Mouse (Mus musculus): ENCODE measurements around the gene Ifi203. TPM values are rescaled to one million over a fixed set of nuclear protein-coding genes. Genes with fewer than 3 reads are reported as not detected.
"Not testable (repeated sequence)": the region's sequence is repeated elsewhere in the genome, so short reads cannot be mapped to it uniquely, and the experiment has no call there.

Gene Ifi203
- total RNA-seq, 1 experiment from 2014 or later = 10.1 TPM

DNA sequence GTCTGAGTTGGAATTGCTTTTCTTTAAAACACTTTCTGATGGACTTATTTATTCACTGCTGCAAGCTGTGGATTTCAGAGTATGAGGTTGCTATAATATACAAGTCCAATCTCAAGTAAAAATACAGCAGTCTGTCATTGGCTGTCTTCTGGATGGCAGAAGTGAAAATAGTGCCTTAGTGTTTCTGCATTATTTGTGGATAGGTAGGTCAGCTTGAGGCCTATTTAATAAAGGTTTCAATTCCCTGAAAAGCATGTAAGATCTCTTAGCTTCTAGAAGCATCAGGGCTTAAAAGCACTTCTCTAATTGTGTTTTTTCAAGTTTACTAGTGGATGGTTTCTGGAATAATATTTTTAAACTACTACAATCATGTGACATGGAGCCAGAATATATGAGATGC, 52.7 kb downstream of the Ifi203 start:
- DNase-seq = not testable (repeated sequence)

DNA sequence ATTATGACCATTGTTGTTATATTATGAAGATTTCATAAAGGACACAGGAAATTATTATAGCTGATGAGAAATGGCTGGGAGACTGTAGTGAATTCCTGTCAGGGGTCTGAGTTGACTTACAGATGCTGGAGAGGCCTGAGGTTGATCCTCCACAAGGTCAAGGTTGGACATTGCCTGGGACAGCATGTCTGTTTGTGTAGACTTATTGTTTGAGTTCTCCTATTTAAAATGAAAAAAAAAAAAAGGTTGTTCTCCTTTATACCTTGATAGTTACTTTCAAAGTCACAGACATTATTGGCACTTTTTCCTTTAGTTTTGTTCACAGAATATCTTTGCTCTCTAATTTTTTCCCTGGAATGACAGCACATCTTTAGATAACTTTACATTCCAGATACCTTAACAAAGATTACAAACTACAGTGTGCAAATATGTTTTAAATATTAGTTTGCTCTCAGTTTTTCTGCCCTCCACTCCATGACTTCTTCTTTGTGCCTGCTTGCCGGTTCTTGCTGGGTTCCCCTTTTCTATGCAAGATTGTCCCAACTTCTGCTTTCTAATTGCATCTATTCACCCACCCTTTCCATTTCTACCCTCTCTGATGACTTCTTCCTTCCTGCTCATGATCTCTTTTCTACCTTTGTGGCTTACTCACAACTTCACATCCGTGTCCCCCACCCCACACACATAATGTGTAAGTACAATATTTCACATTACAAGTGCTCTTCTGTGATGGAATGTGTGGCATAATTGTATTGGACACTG, 55.3 kb downstream of the Ifi203 start:
- not testable (repeated sequence) for DNase-seq

DNA sequence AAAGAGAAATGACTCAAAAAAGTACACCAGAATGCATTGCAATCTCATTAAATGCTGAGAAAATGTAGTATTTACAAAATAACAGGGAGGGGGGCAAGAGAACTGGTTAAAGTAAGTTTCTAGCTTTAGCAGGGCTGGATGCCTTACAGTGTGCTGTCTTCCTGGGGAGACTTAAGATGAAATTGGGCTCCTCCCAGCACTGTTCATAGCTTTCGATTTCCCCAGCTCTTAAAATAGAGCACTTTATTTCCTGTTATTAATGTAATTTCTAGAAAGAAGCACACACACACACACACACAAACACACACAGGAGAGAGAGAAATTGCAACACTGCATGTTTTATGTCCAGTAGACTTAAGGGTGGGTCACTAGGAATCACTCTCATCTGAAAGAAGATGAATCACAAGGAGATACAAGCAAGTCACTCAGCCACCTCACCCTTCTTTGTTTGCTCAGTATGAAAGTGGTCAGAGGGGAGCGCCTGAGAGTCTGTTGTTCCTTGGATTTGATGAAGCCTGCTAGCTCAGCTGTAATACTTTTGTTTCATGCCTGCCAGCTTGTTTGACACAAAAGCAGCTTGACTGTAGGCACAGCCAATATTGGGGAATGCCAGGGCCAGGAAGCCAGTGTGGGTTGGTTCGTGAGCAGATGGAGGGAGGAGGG, 62.3 kb downstream of the Ifi203 start:
- DNase-seq = peak; percentile 3

DNA sequence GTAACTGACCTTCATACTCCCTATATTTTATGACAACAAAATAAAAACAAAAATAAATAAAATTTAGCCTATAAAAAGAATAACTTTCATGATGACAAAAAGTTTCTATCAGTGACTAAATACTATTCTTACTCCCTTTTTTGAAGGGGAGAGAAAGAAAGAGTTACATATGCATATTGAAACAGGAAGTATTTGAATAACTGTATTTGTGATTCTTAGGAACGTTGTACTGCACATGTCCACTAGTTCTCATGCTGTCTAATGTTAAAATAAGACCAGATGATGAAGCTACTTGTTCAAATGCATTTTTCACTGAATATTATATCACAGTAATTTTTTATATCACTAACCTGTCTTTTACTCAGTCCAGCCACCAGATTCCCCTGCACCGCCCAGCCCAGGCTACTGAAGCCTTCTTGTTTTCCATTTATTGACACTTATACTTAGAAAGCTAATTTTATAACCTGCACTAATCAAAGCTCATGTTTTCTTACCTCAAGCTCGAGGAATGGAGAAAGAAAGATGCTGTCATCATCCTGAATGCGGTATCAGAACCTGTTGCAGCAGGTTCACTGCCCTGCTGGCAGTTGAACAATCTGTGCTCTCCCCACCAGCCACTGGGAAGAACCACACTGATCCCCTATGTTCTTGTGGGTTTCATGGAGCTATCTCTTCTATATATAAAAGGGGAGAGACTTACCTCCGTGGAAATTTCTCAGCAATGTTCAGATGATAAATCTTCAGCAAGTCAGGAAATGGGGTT, 63.1 kb downstream of the Ifi203 start:
- not testable (repeated sequence) for DNase-seq

DNA sequence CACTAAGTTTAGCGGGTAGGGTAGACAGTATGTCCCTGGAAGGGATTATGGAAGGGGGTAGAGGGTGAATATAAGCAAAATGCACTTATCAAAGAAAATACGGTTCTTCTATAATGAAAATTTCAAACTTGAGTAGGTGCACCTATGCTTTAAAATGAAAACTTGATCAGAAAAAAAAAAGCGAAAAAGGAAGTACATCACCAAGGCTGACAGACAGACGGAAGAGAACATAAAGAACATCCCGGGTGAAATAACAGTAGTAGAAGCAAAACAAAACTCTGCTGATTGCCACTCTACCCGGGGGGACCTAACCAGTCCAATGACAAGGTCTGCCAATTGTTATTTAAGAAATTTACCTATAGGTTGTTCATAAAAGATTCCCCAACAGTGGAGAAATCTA, 64.2 kb downstream of the Ifi203 start:
- not testable (repeated sequence) for DNase-seq

DNA sequence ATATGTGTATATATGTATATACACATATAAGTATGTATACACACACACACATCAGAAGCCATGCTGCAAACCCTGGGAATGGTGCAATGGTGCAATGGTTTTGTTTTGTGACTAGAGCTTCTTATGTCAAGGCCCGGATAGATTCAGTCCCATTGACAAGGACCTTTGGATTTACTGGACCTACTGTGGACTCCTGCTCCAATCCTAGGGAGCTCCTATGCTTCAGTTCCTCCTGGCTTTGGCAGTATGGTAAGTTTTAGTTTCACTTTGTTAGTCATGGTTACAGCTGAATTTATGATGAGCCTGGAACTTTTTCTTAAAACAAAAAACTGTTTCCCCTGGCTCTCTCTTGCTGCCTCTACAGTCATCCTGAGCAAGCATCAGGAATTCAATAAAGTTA, 65.3 kb downstream of the Ifi203 start:
- DNase-seq = not testable (repeated sequence)

Other genes with a start within 250 kb of the Ifi203 start
- 3.6 and 6.6 TPM in 2 replicates for gene Ifi207, start 200.9 kb downstream of the Ifi203 start, total RNA-seq (2021)
- gene Ifi204, start 175.7 kb downstream of the Ifi203 start, total RNA-seq (2021) = 3.6 and 6.3 TPM in 2 replicates
- 2.1 and 2.7 TPM in 2 replicates for gene Ifi211, start 29.6 kb downstream of the Ifi203 start, total RNA-seq (2021)
- gene Mndal, start 181 bp downstream of the Ifi203 start, total RNA-seq (2021) = 11.5 and 27.3 TPM in 2 replicates
- not detected in 2 replicates for gene Ifi202b, start 40.1 kb upstream of the Ifi203 start, total RNA-seq (2021)
- 2.6 and 6.6 TPM in 2 replicates for gene Ifi205, start 89.1 kb upstream of the Ifi203 start, total RNA-seq (2021)
- not detected in 2 replicates for gene Olfr433, start 98.0 kb upstream of the Ifi203 start, total RNA-seq (2021)
- not detected in 2 replicates for gene Olfr432, start 106.5 kb upstream of the Ifi203 start, total RNA-seq (2021)
- gene Olfr430, start 123.9 kb upstream of the Ifi203 start, total RNA-seq (2021) = not detected in 2 replicates
- not detected in 2 replicates for gene Olfr429, start 141.7 kb upstream of the Ifi203 start, total RNA-seq (2021)
- not detected in 2 replicates for gene Olfr427, start 154.2 kb upstream of the Ifi203 start, total RNA-seq (2021)
- gene Olfr231, start 178.5 kb upstream of the Ifi203 start, total RNA-seq (2021) = not detected in 2 replicates
- gene Olfr424, start 188.8 kb upstream of the Ifi203 start, total RNA-seq (2021) = not detected in 2 replicates
- not detected in 2 replicates for gene Olfr420, start 213.0 kb upstream of the Ifi203 start, total RNA-seq (2021)
- 4.7 and 8.0 TPM in 2 replicates for gene Spta1, start 230.1 kb upstream of the Ifi203 start, total RNA-seq (2021)

Data from adrenal gland, postnatal 14 days (tissue).